Mouse (Mus musculus) forelimb bud, embryonic 11.5 days (tissue): ENCODE data around the gene Letm1.

ENCODE experiments used
- DNase-seq: peaks from one replicate; pipeline ENCODE4 v3.0.0-alpha.2; 2012; ENCODE audit warnings: low read depth, low spot score

Gene Letm1

GRCm38 (mm10) chr5:33706350-33706629 lies 76.3 kb downstream of the Letm1 start:
- DNase-seq: no peak

DNA sequence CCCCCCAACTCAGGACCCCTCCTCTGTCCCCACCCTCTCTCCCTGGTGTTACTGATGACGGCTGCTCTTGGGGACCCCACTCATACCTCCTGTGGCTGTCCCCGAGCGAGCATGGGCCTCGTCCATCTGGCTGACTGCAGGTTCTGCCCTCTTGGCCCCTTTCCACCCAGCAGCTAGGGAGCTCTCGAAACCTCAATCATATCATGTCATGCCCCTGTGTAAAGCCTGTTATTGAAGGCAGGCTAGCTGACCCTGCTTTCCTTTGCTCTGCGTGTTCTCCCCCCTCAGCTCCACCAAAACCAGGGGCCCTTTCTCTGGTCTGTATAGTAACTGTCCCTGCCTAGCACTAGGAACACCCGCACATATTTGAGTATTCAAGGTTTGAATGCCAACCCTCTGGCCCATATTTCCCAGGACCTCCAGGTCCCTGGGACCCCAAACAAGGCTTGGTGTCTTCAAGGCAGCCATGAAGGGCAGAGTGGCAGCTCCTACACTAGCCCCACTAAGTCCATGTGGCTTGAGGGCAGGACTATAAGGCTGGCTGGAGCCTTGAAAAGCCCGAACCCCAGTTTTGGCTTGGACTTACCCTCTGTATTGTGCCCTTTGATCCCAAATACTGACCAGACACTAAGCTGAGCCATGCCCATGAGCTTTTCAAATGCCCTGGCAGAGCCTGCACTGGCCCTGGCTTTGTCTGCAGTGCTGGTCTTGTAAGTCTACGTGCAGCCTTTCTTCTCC lies 76.8 kb downstream of the Letm1 start:
- no peak for DNase-seq

- DNase-seq: no peak
These were observed 77.5 kb downstream of the Letm1 start for GRCm38 (mm10) chr5:33704945-33705611.

GRCm38 (mm10) chr5:33703999-33704398 lies 78.6 kb downstream of the Letm1 start:
- no peak for DNase-seq

- no peak for DNase-seq
These were observed 80.8 kb downstream of the Letm1 start for GRCm38 (mm10) chr5:33701832-33702231.

DNA sequence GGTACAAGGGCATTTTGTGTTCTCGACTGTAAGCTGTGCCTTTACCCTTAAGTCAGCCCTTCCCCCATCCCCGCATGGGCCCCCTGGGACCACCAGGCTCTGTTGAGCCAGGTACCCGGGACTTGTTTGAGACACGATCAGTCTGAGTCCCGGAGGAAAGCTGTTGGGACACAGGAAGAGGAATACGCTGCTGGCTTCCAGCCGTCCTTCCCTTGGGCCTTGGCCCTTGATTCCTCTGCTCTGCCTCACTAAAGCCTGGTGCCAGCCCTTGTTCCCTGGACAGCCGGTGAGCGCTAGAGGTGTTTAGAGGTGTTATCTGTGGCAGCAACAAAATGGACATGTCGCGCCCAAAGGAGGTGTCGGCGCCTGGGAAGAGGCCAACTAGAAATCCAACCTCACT lies 82.6 kb downstream of the Letm1 start:
- no peak for DNase-seq

DNA sequence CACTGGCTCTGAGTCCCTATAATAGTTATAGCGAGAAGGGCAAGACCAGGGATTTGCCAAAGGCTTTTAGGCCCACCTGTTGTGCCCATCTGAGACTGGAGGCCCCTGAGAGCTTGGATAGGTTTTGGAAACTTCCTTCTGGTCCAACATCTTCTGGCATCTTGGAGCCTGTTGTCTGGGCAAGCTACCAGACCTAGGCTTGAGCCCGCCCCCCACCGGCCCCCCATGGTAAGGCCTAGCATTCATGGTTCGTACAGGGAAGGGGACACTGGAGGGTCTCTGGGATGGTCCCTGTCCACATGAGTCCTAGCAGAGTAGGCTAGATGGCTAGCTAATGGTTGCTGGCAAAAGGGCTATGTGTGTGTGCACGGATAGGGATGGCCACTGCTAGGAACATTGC lies 83.9 kb downstream of the Letm1 start:
- no peak for DNase-seq

- DNase-seq: no peak
These were observed 84.6 kb downstream of the Letm1 start for GRCm38 (mm10) chr5:33697947-33698512.

- DNase-seq: no peak
These were observed 85.1 kb downstream of the Letm1 start for GRCm38 (mm10) chr5:33697534-33697933.

DNA sequence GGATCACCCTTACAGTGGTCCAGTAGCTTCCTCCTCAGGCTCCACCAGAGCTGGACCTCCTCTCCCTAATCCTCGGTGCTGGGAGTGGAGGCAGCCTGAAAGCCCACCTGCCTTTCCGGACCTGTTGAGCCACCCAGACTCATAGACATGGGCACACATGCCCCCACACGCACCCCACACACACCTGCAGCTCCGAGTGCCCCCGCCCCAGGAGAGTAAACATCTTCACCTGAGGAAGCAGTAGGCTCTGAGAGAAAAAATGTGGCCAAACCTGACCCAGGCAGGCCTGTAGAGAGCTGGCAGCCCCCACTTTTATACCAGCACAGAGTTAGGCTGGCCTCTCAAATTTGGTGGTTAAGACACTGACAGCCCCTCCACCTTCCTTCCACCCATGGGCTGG lies 86.2 kb downstream of the Letm1 start:
- no peak for DNase-seq

GRCm38 (mm10) chr5:33695718-33696121 lies 86.9 kb downstream of the Letm1 start:
- peak; percentile 27 for DNase-seq

DNA sequence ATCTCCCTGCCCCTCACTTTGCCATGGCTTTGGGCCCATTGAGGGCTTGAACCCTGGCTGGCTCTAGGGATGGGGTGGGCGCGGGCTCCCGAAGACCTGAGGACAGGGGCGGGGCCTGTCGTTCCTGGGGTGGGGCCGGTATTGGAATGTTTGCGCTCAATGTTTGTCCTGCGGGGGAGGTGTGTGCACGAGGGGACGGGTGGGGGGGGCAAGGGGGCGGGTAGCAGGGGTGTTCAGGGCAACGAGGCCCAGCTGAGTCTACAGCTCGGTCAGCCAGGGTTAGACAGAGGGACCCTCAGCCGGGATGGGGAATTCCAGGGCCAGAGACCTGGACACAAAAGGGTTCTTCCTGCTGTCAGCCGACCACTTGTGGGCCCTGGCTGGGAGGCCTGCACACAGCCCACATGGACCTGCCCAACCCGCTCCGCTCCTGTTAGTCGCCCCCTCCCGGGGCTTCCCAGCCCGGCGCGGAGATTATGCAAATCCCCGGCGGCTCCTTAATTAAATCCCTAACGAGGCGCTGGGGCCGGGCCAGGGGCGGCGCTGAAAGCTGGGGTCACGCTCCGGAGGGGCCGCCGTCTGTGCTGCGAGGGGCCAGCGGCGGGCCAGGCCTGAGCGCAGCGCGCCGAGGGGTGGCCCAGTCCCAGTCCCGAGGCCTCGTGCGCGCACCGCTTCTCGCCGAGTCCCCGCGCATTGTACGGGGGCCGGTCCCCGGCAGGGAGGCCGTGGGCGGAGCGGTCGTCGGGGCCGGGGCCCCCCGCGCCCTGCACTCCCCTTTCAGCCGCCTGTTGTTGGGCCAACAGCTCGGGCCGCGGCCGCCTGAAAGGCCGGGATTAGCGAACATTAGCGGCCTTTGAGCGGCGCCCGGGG lies 87.5 kb downstream of the Letm1 start:
- peak; percentile 21 for DNase-seq

- DNase-seq: no peak
These were observed 88.2 kb downstream of the Letm1 start for GRCm38 (mm10) chr5:33694461-33694847.

GRCm38 (mm10) chr5:33692393-33692792 lies 90.2 kb downstream of the Letm1 start:
- DNase-seq: peak; percentile 81

DNA sequence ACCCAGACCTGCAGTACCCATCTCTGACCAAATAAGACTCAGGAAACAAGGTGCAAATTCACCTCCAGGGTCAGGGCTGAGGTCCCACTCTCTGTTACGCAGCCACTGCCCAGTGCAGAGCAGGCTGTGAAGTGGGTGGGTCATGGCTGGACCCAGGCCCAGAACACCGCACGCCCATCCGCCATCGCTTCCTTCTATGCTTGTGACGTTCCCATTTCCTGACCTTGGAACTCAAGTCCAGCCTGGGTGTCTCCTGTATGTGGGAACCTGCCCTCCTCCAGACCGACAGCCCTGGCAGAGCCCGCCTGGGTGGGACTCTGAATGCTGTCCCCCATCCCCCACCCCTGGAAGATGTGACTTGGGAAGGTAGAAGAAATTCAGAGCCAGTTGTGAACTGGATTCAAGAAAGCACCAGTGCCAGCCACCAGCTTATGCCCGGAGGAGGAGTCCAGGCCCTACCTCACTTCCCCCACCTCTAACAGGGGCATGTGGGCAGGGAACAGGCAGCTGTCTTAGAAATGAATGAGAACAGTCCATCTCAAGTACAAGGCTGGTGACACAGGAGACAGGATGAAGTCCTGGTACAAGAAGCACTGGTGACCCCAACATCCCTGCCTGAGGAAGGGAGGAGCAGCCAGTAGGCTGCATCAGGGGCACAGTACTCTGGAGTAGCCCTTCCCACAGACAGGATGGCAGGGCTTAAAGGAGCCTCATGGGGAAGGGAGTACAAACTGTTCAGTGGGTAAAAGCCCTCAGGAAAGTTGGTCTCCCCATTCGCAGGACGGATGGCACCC lies 92.6 kb downstream of the Letm1 start:
- DNase-seq: no peak
